Mouse (Mus musculus) liver, embryonic 18 days (tissue): ENCODE results near the gene Tmem170. TPM values are rescaled to one million over a fixed set of nuclear protein-coding genes. Genes with fewer than 3 reads are reported as not detected.

Source experiments
- polyA plus RNA-seq: library from polyadenylated mRNA; depleted of rRNA; stranded (reverse); fragments of >200 nt; gene quantifications from 2 replicates; pipeline ENCODE4 v1.2.3, GENCODE M21; 2012; rRNA removed

The Tmem170 gene
- 3.5 and 3.6 TPM in 2 replicates for polyA plus RNA-seq

DNA sequence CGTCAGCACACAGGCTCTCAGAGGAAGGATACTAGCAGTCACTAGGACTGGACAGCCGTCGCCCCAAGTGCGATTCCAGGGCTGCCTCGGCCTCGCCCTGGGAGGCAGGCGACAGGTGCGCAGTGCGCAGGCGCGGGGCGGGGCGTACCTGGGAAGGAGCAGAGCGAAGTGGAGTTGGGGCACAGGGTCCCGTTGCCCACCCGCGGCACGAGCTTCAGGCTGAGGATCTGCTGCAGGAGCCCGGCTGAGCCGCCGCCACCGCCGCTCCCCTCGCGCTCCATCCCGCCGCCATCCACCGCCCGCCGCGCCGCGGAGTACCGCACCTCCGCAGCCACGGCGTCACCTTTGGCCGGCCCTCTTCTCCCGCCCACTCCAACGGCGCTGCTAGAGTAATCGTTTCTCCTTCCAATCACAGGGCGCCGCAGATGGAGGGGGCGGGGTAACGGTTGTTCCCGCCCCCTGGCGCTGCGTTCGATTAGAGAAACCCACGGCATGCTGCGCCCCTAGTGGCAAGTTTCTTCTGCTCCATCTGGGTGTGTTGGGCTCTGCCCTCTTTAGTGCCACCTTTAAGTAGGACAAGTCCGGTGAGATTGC lies at the start of gene Tmem170:
Gene Tmem170 (minus strand): TSS at position 396 of the 594 bp plus-strand sequence.

GRCm38 (mm10) chr8:111909621-111910450 lies 33.3 kb upstream of the Tmem170 start, which contains the start of gene Chst5:
TSS of gene Chst5 (minus strand) at chr8:111910447.

DNA sequence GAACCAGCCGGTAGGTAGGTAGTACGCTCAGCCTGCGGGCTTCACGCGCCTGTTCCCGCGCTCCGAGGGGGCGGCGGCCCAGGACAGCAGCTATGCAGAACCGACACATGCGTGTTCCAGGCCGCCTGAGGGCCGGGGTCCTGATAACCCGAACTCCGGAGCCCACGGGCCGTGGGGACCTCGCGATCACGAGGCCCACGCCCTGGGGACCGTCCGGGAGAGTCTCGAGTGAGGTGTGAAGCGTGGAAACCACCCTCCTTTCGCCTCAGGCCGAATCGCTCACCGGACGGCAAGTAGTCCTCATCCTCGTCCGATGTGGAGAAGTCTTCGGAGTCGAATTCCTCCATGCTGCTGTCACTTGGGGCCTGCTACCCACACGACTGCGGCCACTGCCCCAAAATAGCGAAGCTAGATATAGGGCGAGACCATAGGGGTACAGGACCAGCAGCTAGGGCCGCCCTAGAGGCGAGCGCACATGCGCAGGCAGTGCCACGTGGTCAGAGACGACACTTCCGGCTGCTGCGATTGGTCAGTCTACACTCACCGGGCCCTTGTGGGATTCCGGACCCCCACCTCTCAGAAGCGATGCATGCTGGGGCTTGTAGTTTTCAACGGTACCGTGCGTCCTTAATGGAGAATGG lies 22.6 kb downstream of the Tmem170 start, which contains the start of gene Cfdp1:
Gene Cfdp1 (minus strand): TSS at position 431 of the 641 bp plus-strand sequence.

Other genes starting within 250 kb of the Tmem170 start
- gene Ldhd, start 246.4 kb downstream of the Tmem170 start, polyA plus RNA-seq = 3.5 and 4.7 TPM in 2 replicates
- gene Zfp1, start 233.3 kb downstream of the Tmem170 start, polyA plus RNA-seq = 3.6 and 4.3 TPM in 2 replicates
- gene Ctrb1, start 185.7 kb downstream of the Tmem170 start, polyA plus RNA-seq = 0.24 and 41.1 TPM in 2 replicates
- 13.1 and 15.0 TPM in 2 replicates for gene Bcar1, start 132.9 kb downstream of the Tmem170 start, polyA plus RNA-seq
- gene Cfdp1, start 22.5 kb downstream of the Tmem170 start, polyA plus RNA-seq = 30.9 and 31.4 TPM in 2 replicates
- gene Chst5, start 33.7 kb upstream of the Tmem170 start, polyA plus RNA-seq = not detected in 2 replicates
- 0.72 and 0.82 TPM in 2 replicates for gene Tmem231, start 57.1 kb upstream of the Tmem170 start, polyA plus RNA-seq
- gene Gabarapl2, start 64.0 kb upstream of the Tmem170 start, polyA plus RNA-seq = 50.3 and 59.5 TPM in 2 replicates
- gene Adat1, start 115.6 kb upstream of the Tmem170 start, polyA plus RNA-seq = 2.2 and 3.0 TPM in 2 replicates
- gene Kars, start 134.6 kb upstream of the Tmem170 start, polyA plus RNA-seq = 40.2 and 40.6 TPM in 2 replicates
- 3.9 and 4.1 TPM in 2 replicates for gene Terf2ip, start 134.6 kb upstream of the Tmem170 start, polyA plus RNA-seq
- gene Gm6793, start 138.3 kb upstream of the Tmem170 start, polyA plus RNA-seq = 0.06 TPM in 2 replicates